Mouse (Mus musculus): ENCODE measurements around the gene Ccdc9. TPM values are rescaled to one million over a fixed set of nuclear protein-coding genes. Genes with fewer than 3 reads are reported as not detected.

Gene Ccdc9
- total and polyA plus RNA-seq, 3 experiments: 32.0 to 81.0 (median 47.6) TPM

DNA sequence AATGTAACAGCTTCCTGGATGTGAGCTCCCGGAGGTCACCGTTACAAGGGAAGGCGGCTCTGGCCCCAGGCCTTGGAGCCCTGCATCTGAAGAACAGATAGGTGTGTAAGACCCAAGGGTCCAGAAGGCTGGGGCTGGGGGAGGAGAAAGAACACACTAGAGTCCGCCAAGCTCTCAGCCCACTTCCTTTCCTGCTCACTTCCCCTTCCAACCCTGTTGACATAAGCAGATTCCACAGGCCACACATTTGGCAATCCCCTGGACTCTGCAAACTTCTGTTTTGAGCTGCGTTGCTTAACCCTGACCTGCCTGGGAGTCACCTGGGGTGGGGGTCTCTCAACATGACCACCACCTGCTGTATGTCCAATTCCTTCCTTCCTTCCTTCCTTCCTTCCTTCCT, 42.5 kb downstream of the Ccdc9 start, which contains the start of gene C5ar2:
Gene C5ar2 (minus strand): TSS at position 88 of the 400 bp plus-strand sequence.
- dilution Hi-C loops (cut with MboI; ENCODE audit: extremely low pct_ligation_motif_present, extremely low pct_unique_long_range_greater_than_20kb, low sequenced_read_pairs) (no loop called here), in situ Hi-C loops (cut with MboI; ENCODE audit: low pct_ligation_motif_present, low pct_unique_long_range_greater_than_20kb, low sequenced_read_pairs) (no loop called here)
- no peak within 1 kb of the TSS for H3K27ac ChIP-seq (ENCODE audit: insufficient read depth, low read depth)
- H3K79me2 ChIP-seq (replicated peaks; ENCODE audit: control insufficient read depth, extremely low read depth, insufficient read depth, poor library complexity, severe bottlenecking): no peaks in the 10 kb centered on the region
- no peak within 1 kb of the TSS for H3K4me2 ChIP-seq (ENCODE audit: insufficient read depth, low read depth, poor library complexity, severe bottlenecking)
- peaks cover 8 to 27% of the 10 kb centered on the region in 2 experiments for H3K4me1 ChIP-seq (ENCODE audit: control insufficient read depth in 1 of 2, insufficient read depth in 2 of 2)
- TF ChIP-seq ELF1 (IDR thresholded peaks at IDR 0.05; ENCODE audit: low read depth, low read length) (no peak), CTCF (conservative IDR thresholded peaks at IDR 0.05 in 1 of 2, IDR thresholded peaks at IDR 0.05 in 1 of 2; ENCODE audit: low read depth in 2 of 2, low read length in 2 of 2) (no peak), HCFC1 (IDR thresholded peaks at IDR 0.05; ENCODE audit: low read depth, low read length) (no peak), POLR2AphosphoS2 (IDR thresholded peaks at IDR 0.05; ENCODE audit: low read depth, low read length) (no peak), EP300 (IDR thresholded peaks at IDR 0.05; ENCODE audit: low read length) (no peak), JUND (conservative IDR thresholded peaks at IDR 0.05; ENCODE audit: low read depth, low read length) (no peak), IRF4 (IDR thresholded peaks at IDR 0.05; ENCODE audit: low read depth, low read length) (no peak), MYC (IDR thresholded peaks at IDR 0.05; ENCODE audit: low read depth, low read length) (no peak), MEF2A (IDR thresholded peaks at IDR 0.05; ENCODE audit: borderline replicate concordance, low read depth, low read length) (no peak), ZC3H11A (IDR thresholded peaks at IDR 0.05; ENCODE audit: low read depth, low read length) (no peak), ZMIZ1 (IDR thresholded peaks at IDR 0.05; ENCODE audit: low read depth, low read length) (no peak), USF2 (conservative IDR thresholded peaks at IDR 0.05; ENCODE audit: low read depth, low read length) (no peak), ETS1 (conservative IDR thresholded peaks at IDR 0.05; ENCODE audit: low read depth, low read length) (no peak), TBP (conservative IDR thresholded peaks at IDR 0.05; ENCODE audit: low read depth, low read length) (no peak), ZNF384 (IDR thresholded peaks at IDR 0.05; ENCODE audit: low read depth, low read length) (no peak), SIN3A (IDR thresholded peaks at IDR 0.05; ENCODE audit: low read length) (no peak), UBTF (IDR thresholded peaks at IDR 0.05; ENCODE audit: low read depth, low read length) (no peak)
- H3K9me3 ChIP-seq (replicated peaks; ENCODE audit: low read length): no peaks in the 10 kb centered on the region
- no peak within 1 kb of the TSS for H3K4me3 ChIP-seq (replicated peaks in 1 of 3; ENCODE audit: low read depth in 2 of 3, low read length in 2 of 3, poor library complexity in 1 of 3)
- H3K27me3 ChIP-seq (replicated peaks): no peaks in the 10 kb centered on the region
- DNase-seq (ENCODE audit: extremely low read depth): no peak
- H3K36me3 ChIP-seq (replicated peaks in 1 of 2; ENCODE audit: control insufficient read depth in 1 of 2, insufficient read depth in 1 of 2, low read length in 1 of 2): no peaks in the 10 kb centered on the region
- H3K9ac ChIP-seq (ENCODE audit: insufficient read depth, low read depth): no peak within 1 kb of the TSS

DNA sequence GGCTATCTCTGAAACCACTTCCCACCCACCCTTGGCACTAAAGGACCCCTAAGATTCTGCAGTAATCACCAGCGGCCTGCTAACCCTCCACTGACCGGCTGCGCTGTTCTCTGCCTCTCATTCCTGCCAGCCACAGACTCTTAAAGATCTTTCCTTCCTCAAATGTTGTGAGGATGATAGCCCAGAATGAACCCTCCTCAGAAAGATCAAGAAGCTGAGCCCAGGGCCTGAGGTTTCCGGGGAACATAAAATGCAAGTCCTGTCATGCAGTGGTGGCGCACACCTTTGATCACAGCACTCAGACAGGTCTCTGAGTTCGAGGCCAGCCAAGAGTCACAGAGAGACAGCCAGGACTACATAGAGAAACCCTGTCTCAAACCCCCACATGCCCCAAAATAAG, 44.4 kb downstream of the Ccdc9 start:
- in situ Hi-C loops (cut with MboI; ENCODE audit: low pct_ligation_motif_present, low pct_unique_long_range_greater_than_20kb, low sequenced_read_pairs): no loop called here
- dilution Hi-C loops (cut with MboI; ENCODE audit: extremely low pct_ligation_motif_present, extremely low pct_unique_long_range_greater_than_20kb, low sequenced_read_pairs): no loop called here
- no peak for TF ChIP-seq RCOR1 (conservative IDR thresholded peaks at IDR 0.05; ENCODE audit: low read depth, low read length)
- no peaks in the 10 kb centered on the region for H3K36me3 ChIP-seq (replicated peaks in 1 of 2; ENCODE audit: control insufficient read depth in 1 of 2, insufficient read depth in 1 of 2, low read length in 1 of 2)
- no peaks in the 10 kb centered on the region for H3K27me3 ChIP-seq (replicated peaks)
- no peak overlapping the region for H3K9ac ChIP-seq (ENCODE audit: insufficient read depth, low read depth)
- no peaks in the 10 kb centered on the region for H3K9me3 ChIP-seq (replicated peaks; ENCODE audit: low read length)
- no peak overlapping the region for H3K4me2 ChIP-seq (ENCODE audit: insufficient read depth, low read depth, poor library complexity, severe bottlenecking)
- no peak overlapping the region for H3K4me3 ChIP-seq (replicated peaks in 1 of 3; ENCODE audit: low read depth in 2 of 3, low read length in 2 of 3, poor library complexity in 1 of 3)
- no peaks in the 10 kb centered on the region for H3K79me2 ChIP-seq (replicated peaks; ENCODE audit: control insufficient read depth, extremely low read depth, insufficient read depth, poor library complexity, severe bottlenecking)
- H3K27ac ChIP-seq (ENCODE audit: insufficient read depth, low read depth): no peak overlapping the region
- no peak for DNase-seq (ENCODE audit: extremely low read depth)
- peaks cover 14 to 38% of the 10 kb centered on the region in 2 experiments for H3K4me1 ChIP-seq (ENCODE audit: control insufficient read depth in 1 of 2, insufficient read depth in 2 of 2)
